Mouse (Mus musculus): Measurements from ENCODE around the gene Mpp4. TPM values are rescaled to one million over a fixed set of nuclear protein-coding genes. Genes with fewer than 3 reads are reported as not detected.
A peak's percentile ranks its signal among the peaks of the same experiment; 100 is the strongest.

Mpp4 gene
- 0.46 and 0.59 TPM in 2 replicates for polyA plus RNA-seq (2015; fragmentation: Nextera tagmentation; extraction: Ambion mirVana)

DNA sequence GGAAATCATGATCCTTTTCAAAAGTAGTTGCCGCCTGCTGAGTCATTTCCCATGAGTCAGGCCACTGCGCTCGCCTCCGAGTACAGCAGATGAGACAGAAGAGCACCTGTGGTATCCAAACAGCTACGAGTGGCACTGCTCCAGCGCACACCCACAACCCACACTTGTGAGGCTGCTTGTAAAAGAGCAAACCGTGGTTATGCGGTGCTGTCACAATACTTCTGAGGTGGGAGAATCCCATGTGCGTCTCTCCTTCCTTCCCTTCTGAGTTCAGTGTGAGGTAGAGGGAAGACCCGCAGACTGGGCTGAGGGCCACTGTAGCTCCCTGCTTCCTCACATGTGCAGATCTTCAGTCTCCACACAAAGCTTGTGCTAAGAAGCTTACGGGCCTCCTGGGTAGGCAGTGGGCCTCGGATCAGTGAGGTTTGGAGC lies at the start of gene Mpp4:
Mpp4 (minus strand) TSS at position 360 of the 432 bp plus-strand sequence.
- Histone ChIP-seq H3K4me3 (replicated peaks) (no peak within 1 kb of the TSS), H3K9ac (replicated peaks) (no peak within 1 kb of the TSS), H3K36me3 (peaks cover 33% of the 10 kb centered on the region), H3K4me1 (replicated peaks) (peaks cover 10% of the 10 kb centered on the region; the same call in 1 of the 2 replicates), H3K27ac (peak within 1 kb of the TSS; percentile 17; the same call in 1 of the 2 replicates), H3K9me3 (no peaks in the 10 kb centered on the region), H3K4me2 (replicated peaks) (no peak within 1 kb of the TSS), H3K27me3 (no peaks in the 10 kb centered on the region)
- no peak for ATAC-seq
- 22% methylated on average over 12 of the region's 12 CpGs for WGBS

DNA sequence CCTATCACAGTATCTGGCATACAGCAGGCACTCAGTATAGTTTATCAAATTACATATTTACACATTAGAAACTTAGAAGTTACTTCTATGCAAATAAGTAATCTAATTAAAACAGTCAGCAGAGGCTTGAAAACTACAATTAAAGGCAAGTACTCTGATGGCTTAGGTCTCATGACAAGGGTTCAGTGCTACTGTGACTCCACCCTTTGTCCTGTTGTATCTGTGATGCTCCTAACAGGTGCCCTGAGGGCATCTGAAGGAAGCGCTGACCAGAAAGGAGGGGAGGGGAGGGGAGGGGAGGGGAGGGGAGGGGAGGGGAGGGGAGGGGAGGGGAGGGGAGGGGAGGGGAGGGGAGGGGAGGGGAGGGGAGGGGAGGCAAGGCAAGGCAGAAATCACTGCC lies 49.8 kb upstream of the Mpp4 start:
- no peaks in the 10 kb centered on the region for H3K9me3 ChIP-seq

GRCm38 (mm10) chr1:59212076-59212779 lies 49.0 kb upstream of the Mpp4 start:
- Histone ChIP-seq H3K4me1 (replicated peaks) (no peaks in the 10 kb centered on the region), H3K9ac (replicated peaks) (no peak overlapping the region), H3K9me3 (no peaks in the 10 kb centered on the region), H3K4me3 (replicated peaks) (no peak overlapping the region), H3K36me3 (peaks cover 41% of the 10 kb centered on the region), H3K4me2 (replicated peaks) (no peak overlapping the region), H3K27me3 (no peaks in the 10 kb centered on the region), H3K27ac (no peak overlapping the region)
- ATAC-seq = no peak
- WGBS = 90% methylated on average over 5 of the region's 5 CpGs

More for the DNA sequence above, 49.8 kb upstream of the Mpp4 start:
- Histone ChIP-seq H3K4me1 (replicated peaks) (no peaks in the 10 kb centered on the region), H3K9ac (replicated peaks) (no peak overlapping the region), H3K4me3 (replicated peaks) (no peak overlapping the region), H3K27ac (no peak overlapping the region), H3K27me3 (no peaks in the 10 kb centered on the region), H3K36me3 (peaks cover 44% of the 10 kb centered on the region), H3K4me2 (replicated peaks) (no peak overlapping the region)
- WGBS = 60% methylated on average over 1 of the region's 1 CpGs
- ATAC-seq = no peak

- H3K9ac ChIP-seq (replicated peaks) = no peak overlapping the region
- ATAC-seq = no peak
- WGBS = 86% methylated on average over 4 of the region's 4 CpGs
- H3K27me3 ChIP-seq = no peaks in the 10 kb centered on the region
- no peaks in the 10 kb centered on the region for H3K9me3 ChIP-seq
- no peak overlapping the region for H3K4me2 ChIP-seq (replicated peaks)
- H3K27ac ChIP-seq = no peak overlapping the region
- no peak overlapping the region for H3K4me3 ChIP-seq (replicated peaks)
- H3K4me1 ChIP-seq (replicated peaks) = no peaks in the 10 kb centered on the region
- peaks cover 42% of the 10 kb centered on the region for H3K36me3 ChIP-seq
Observed at GRCm38 (mm10) chr1:59211651-59212050, 48.5 kb upstream of the Mpp4 start.

- 97% methylated on average over 1 of the region's 1 CpGs for WGBS
- Histone ChIP-seq H3K27me3 (no peaks in the 10 kb centered on the region), H3K36me3 (peaks cover 28% of the 10 kb centered on the region), H3K9me3 (no peaks in the 10 kb centered on the region), H3K4me3 (replicated peaks) (no peak overlapping the region), H3K4me2 (replicated peaks) (no peak overlapping the region), H3K9ac (replicated peaks) (no peak overlapping the region), H3K4me1 (replicated peaks) (no peaks in the 10 kb centered on the region), H3K27ac (no peak overlapping the region)
- ATAC-seq = no peak
Observed at GRCm38 (mm10) chr1:59208331-59208730, 45.1 kb upstream of the Mpp4 start.

GRCm38 (mm10) chr1:59204489-59204888 lies 41.3 kb upstream of the Mpp4 start:
- Histone ChIP-seq H3K9ac (replicated peaks) (no peak overlapping the region), H3K27ac (no peak overlapping the region), H3K36me3 (peaks cover 48% of the 10 kb centered on the region), H3K27me3 (no peaks in the 10 kb centered on the region), H3K9me3 (no peaks in the 10 kb centered on the region), H3K4me1 (replicated peaks) (no peaks in the 10 kb centered on the region), H3K4me2 (replicated peaks) (no peak overlapping the region), H3K4me3 (replicated peaks) (no peak overlapping the region)
- 97% methylated on average over 1 of the region's 1 CpGs for WGBS
- ATAC-seq = no peak

- no peaks in the 10 kb centered on the region for H3K27me3 ChIP-seq
- no peak overlapping the region for H3K4me2 ChIP-seq (replicated peaks)
- peaks cover 48% of the 10 kb centered on the region for H3K36me3 ChIP-seq
- no peak overlapping the region for H3K9ac ChIP-seq (replicated peaks)
- no peaks in the 10 kb centered on the region for H3K9me3 ChIP-seq
- no peak overlapping the region for H3K4me3 ChIP-seq (replicated peaks)
- 91% methylated on average over 10 of the region's 10 CpGs for WGBS
- no peak for ATAC-seq
- H3K4me1 ChIP-seq (replicated peaks) = no peaks in the 10 kb centered on the region
- no peak overlapping the region for H3K27ac ChIP-seq
Observed at GRCm38 (mm10) chr1:59202367-59202766, 39.2 kb upstream of the Mpp4 start.

DNA sequence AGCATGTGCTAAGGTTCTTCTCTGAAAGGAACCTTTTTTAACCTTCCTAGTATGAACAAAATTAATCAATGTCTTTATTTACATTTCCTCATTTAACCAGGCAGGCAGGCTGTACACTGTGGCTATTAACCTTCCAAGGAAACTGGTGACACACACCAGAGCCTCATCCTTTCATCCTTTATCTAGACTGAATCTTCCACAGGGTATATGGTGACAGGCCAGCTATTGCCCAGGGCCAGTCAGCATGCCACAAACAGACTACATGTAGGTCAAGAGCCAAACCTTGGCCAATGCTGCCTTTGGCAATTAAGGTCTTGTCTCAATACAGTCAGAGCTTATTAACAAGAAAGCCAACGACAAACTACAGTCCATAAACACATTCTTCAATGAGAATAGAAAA lies 38.4 kb upstream of the Mpp4 start:
- 85% methylated on average over 1 of the region's 1 CpGs for WGBS
- Histone ChIP-seq H3K4me3 (replicated peaks) (no peak overlapping the region), H3K27ac (no peak overlapping the region), H3K4me1 (replicated peaks) (no peaks in the 10 kb centered on the region), H3K27me3 (no peaks in the 10 kb centered on the region), H3K4me2 (replicated peaks) (no peak overlapping the region), H3K9me3 (no peaks in the 10 kb centered on the region), H3K36me3 (peaks cover 43% of the 10 kb centered on the region), H3K9ac (replicated peaks) (no peak overlapping the region)
- no peak for ATAC-seq

GRCm38 (mm10) chr1:59200960-59201359 lies 37.8 kb upstream of the Mpp4 start:
- no peaks in the 10 kb centered on the region for H3K4me1 ChIP-seq (replicated peaks)
- no peaks in the 10 kb centered on the region for H3K9me3 ChIP-seq
- H3K27me3 ChIP-seq = no peaks in the 10 kb centered on the region
- no peak for ATAC-seq
- no peak overlapping the region for H3K9ac ChIP-seq (replicated peaks)
- peaks cover 45% of the 10 kb centered on the region for H3K36me3 ChIP-seq
- H3K4me3 ChIP-seq (replicated peaks) = no peak overlapping the region
- H3K27ac ChIP-seq = no peak overlapping the region
- no peak overlapping the region for H3K4me2 ChIP-seq (replicated peaks)
- 94% methylated on average over 5 of the region's 5 CpGs for WGBS

DNA sequence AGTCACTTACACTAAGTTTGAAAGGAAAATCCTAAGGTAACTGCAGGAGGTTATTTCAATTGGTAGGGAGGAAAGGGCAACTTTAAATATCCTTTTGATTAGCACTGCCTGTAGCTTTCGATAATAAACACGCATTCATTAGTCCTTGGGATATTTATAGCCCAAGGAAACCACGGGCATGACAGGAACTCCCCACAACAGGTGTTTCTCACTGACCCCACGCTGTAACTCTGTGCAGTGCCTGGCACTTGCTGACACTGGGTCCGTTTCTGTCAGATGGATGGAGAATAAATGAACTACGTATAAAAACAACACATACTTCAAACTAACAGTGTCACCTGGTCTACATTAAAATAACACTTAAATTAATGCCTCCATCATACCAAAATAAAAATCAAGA lies 31.8 kb upstream of the Mpp4 start:
- WGBS = 84% methylated on average over 6 of the region's 6 CpGs
- peaks cover 47% of the 10 kb centered on the region for H3K36me3 ChIP-seq
- no peak overlapping the region for H3K4me2 ChIP-seq (replicated peaks)
- no peaks in the 10 kb centered on the region for H3K9me3 ChIP-seq
- no peak overlapping the region for H3K9ac ChIP-seq (replicated peaks)
- no peaks in the 10 kb centered on the region for H3K27me3 ChIP-seq
- no peak overlapping the region for H3K27ac ChIP-seq
- no peaks in the 10 kb centered on the region for H3K4me1 ChIP-seq (replicated peaks)
- no peak overlapping the region for H3K4me3 ChIP-seq (replicated peaks)
- ATAC-seq = no peak

DNA sequence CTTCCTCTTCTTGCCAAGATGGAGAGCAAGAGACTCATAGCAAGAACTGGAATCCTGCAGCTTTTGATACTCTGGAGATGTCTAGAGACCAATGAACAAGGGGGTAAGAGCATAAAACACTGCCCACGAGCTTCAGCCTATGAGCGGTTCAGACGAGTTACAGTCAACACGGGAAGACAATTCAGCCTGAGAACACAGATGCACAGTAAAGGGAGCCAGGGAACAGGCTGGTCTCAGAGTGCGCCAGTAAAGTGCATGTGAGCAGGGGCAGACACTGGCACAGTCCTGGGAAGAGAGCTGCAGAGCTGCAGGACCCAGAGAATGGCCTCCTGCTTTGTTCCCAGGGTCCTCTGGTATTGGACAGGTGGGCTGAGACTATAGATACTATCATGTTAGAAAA lies 24.6 kb upstream of the Mpp4 start:
- H3K9me3 ChIP-seq = no peaks in the 10 kb centered on the region
- 86% methylated on average over 5 of the region's 5 CpGs for WGBS
- no peak overlapping the region for H3K4me3 ChIP-seq (replicated peaks)
- no peaks in the 10 kb centered on the region for H3K27me3 ChIP-seq
- peaks cover 54% of the 10 kb centered on the region for H3K36me3 ChIP-seq
- no peak overlapping the region for H3K4me2 ChIP-seq (replicated peaks)
- H3K4me1 ChIP-seq (replicated peaks) = no peaks in the 10 kb centered on the region
- H3K27ac ChIP-seq = no peak overlapping the region
- H3K9ac ChIP-seq (replicated peaks) = no peak overlapping the region
- no peak for ATAC-seq

DNA sequence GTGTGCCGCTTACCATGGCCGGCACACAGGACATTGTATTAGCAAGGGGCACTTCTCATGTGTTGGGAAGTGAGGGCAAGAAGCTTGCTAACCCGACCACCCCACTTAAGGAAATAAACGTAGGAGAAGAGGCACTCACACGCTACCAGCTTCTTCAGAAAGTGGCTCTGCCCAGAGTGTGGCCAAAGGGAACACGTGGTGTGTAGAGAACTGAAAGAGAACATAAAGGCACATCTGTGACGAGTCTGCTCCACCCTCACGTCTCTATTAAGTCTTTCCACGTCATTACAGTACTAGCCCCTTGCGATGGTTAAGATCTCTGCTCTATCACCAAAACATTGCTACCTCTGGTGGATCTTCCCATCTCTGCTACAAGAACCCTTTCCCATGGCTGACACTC lies 23.1 kb upstream of the Mpp4 start:
- H3K4me2 ChIP-seq (replicated peaks) = no peak overlapping the region
- 87% methylated on average over 10 of the region's 10 CpGs for WGBS
- ATAC-seq = no peak

GRCm38 (mm10) chr1:59185410-59185809 lies 22.2 kb upstream of the Mpp4 start:
- no peaks in the 10 kb centered on the region for H3K4me1 ChIP-seq (replicated peaks)
- no peak overlapping the region for H3K27ac ChIP-seq
- H3K27me3 ChIP-seq = no peaks in the 10 kb centered on the region
- no peaks in the 10 kb centered on the region for H3K9me3 ChIP-seq
- WGBS = 90% methylated on average over 9 of the region's 9 CpGs
- peaks cover 57% of the 10 kb centered on the region for H3K36me3 ChIP-seq
- H3K4me3 ChIP-seq (replicated peaks) = no peak overlapping the region
- no peak for ATAC-seq
- no peak overlapping the region for H3K9ac ChIP-seq (replicated peaks)
- H3K4me2 ChIP-seq (replicated peaks) = no peak overlapping the region

More for the DNA sequence above, 23.1 kb upstream of the Mpp4 start:
- Histone ChIP-seq H3K9ac (replicated peaks) (no peak overlapping the region), H3K4me1 (replicated peaks) (no peaks in the 10 kb centered on the region), H3K4me3 (replicated peaks) (no peak overlapping the region), H3K27me3 (no peaks in the 10 kb centered on the region), H3K27ac (no peak overlapping the region), H3K9me3 (no peaks in the 10 kb centered on the region), H3K36me3 (peaks cover 60% of the 10 kb centered on the region)

All from midbrain, embryonic 13.5 days (tissue).